Mouse (Mus musculus) adrenal gland, adult 18-20 months (tissue): ENCODE data around the gene Mup18. TPM values are rescaled to one million over a fixed set of nuclear protein-coding genes. Genes with fewer than 3 reads are reported as not detected.
"Not testable (repeated sequence)": the region's sequence is repeated elsewhere in the genome, so short reads cannot be mapped to it uniquely, and the experiment has no call there.

Experiments used
- DNase-seq, 2 experiments: peaks; one replicate each; pipeline ENCODE4 v3.0.0; 2021 to 2022; ENCODE audit warnings: low spot score in 2 of 2
- long read RNA-seq, 2 experiments: library from polyadenylated mRNA; stranded (forward); transcript quantifications; one replicate each; pipeline ENCODE4 v2.0.0; 2021
- total RNA-seq, 2 experiments: library from RNA; stranded (reverse); gene quantifications; 1 replicate in 1 of 2; 2 replicates in 1 of 2; pipeline ENCODE4 v1.2.3; 2021

Mup18 gene
- total RNA-seq: under 1 TPM in 1 of 2 experiments, not detected in 1; 0.46 TPM
- long read RNA-seq, experiment 1: 0 reads
- long read RNA-seq, experiment 2, partial matches to known transcripts: 1 of 2 reads
- long read RNA-seq, experiment 2, other reads (novel, unspliced or antisense): 1 of 2 reads

GRCm38 (mm10) chr4:61674036-61674435 lies at the start of gene Mup18:
Gene Mup18 (minus strand): TSS chr4:61674136.
- DNase-seq: not testable (repeated sequence)

- DNase-seq: not testable (repeated sequence)
Observed at GRCm38 (mm10) chr4:61714296-61714695, 40.4 kb upstream of the Mup18 start.

Other genes starting within 250 kb of the Mup18 start
- not detected for gene Mup15, start 234.4 kb downstream of the Mup18 start, total RNA-seq
- gene Mup16, start 154.6 kb downstream of the Mup18 start, total RNA-seq: 10 to 100 TPM in 1 of 2 experiments, not detected in 1; 15.9 TPM
- gene Mup17, start 78.3 kb downstream of the Mup18 start, total RNA-seq: under 1 TPM in 1 of 2 experiments, not detected in 1; 0.86 TPM
- under 1 TPM in 1 of 2 experiments, not detected in 1; 0.83 TPM for gene Mup19, start 108.1 kb upstream of the Mup18 start, total RNA-seq
- gene Mup5, start 161.1 kb upstream of the Mup18 start, total RNA-seq: not detected